Mouse (Mus musculus) midbrain, embryonic 16.5 days (tissue): ENCODE data around the gene G430095P16Rik. TPM values are rescaled to one million over a fixed set of nuclear protein-coding genes. Genes with fewer than 3 reads are reported as not detected.

Experiments used
- ATAC-seq: fragments of 200-750 bp; cut with Nextera tagmentation; 2 replicates; pipeline ENCODE4 v1.8.0; 2017; ENCODE audit warnings: moderate TSS enrichment
- H3K27ac ChIP-seq: fragments of 300-500 bp; sonication (generic); 2 replicates; pipeline ENCODE4 v1.5.1; 2014; ENCODE audit warnings: mild to moderate bottlenecking, low read length, mixed read lengths
- H3K27me3 ChIP-seq: fragments of 300-500 bp; sonication (generic); 2 replicates; pipeline ENCODE4 v1.6.1; 2014; ENCODE audit warnings: low read depth, low read length, mixed read lengths; ENCODE audit not compliant: control insufficient read depth, insufficient read depth
- H3K36me3 ChIP-seq: fragments of 300-500 bp; sonication (generic); 2 replicates; pipeline ENCODE4 v1.6.1; 2014; ENCODE audit warnings: mild to moderate bottlenecking, low read length, moderate library complexity, mixed read lengths; ENCODE audit not compliant: control insufficient read depth, insufficient read depth
- H3K4me1 ChIP-seq: fragments of 300-500 bp; sonication (generic); 2 replicates; pipeline ENCODE4 v1.6.1; 2014; ENCODE audit warnings: mild to moderate bottlenecking, low read length, mixed read lengths; ENCODE audit not compliant: control insufficient read depth, insufficient read depth
- H3K4me2 ChIP-seq: fragments of 300-500 bp; sonication (generic); 2 replicates; pipeline ENCODE4 v1.6.1; 2014; ENCODE audit warnings: mild to moderate bottlenecking, low read length, mixed read lengths
- H3K4me3 ChIP-seq: fragments of 300-500 bp; sonication (generic); 2 replicates; pipeline ENCODE4 v1.5.1; 2014; ENCODE audit warnings: low read depth, mild to moderate bottlenecking, low read length, moderate library complexity, mixed read lengths
- H3K9ac ChIP-seq: fragments of 300-500 bp; sonication (generic); 2 replicates; pipeline ENCODE4 v1.6.1; 2014; ENCODE audit warnings: low read depth, low read length, mixed read lengths
- H3K9me3 ChIP-seq: fragments of 300-500 bp; sonication (generic); replicated peaks from 2 replicates; pipeline ENCODE4 v1.6.1; 2014; ENCODE audit warnings: mild to moderate bottlenecking, low read length, mixed read lengths; ENCODE audit not compliant: control insufficient read depth, poor library complexity, severe bottlenecking
- WGBS: fragments of 180-500 bp; shearing (Covaris S2); extraction: QIAGEN DNeasy Blood & Tissue Kit; methylation state at CpG from one replicate; pipeline ENCODE4 v1.1.7; 2014; 5-methylcytosine and 5-hydroxymethylcytosine counted together
- polyA plus RNA-seq: library from polyadenylated mRNA; unstranded; fragments of >200 nt; fragmentation: Nextera tagmentation; extraction: Ambion mirVana; gene quantifications from 2 replicates; pipeline ENCODE4 v1.2.1, GENCODE M21; 2015

G430095P16Rik gene
- polyA plus RNA-seq, 1 experiment from 2014 or later = 1.1 TPM

GRCm38 (mm10) chr8:84758308-84758707 lies 35.5 kb downstream of the G430095P16Rik start:
- Histone ChIP-seq H3K9ac (no peak overlapping the region), H3K9me3 (no peaks in the 10 kb centered on the region), H3K4me2 (no peak overlapping the region), H3K27ac (no peak overlapping the region), H3K27me3 (no peaks in the 10 kb centered on the region; the same call in 1 of the 2 replicates), H3K4me1 (no peaks in the 10 kb centered on the region; the same call in 1 of the 2 replicates), H3K4me3 (no peak overlapping the region), H3K36me3 (no peaks in the 10 kb centered on the region)
- 89% methylated on average over 3 of the region's 3 CpGs for WGBS
- ATAC-seq = no peak

- H3K27ac ChIP-seq = no peak overlapping the region
Measured at GRCm38 (mm10) chr8:84759126-84759525, 36.3 kb downstream of the G430095P16Rik start.

DNA sequence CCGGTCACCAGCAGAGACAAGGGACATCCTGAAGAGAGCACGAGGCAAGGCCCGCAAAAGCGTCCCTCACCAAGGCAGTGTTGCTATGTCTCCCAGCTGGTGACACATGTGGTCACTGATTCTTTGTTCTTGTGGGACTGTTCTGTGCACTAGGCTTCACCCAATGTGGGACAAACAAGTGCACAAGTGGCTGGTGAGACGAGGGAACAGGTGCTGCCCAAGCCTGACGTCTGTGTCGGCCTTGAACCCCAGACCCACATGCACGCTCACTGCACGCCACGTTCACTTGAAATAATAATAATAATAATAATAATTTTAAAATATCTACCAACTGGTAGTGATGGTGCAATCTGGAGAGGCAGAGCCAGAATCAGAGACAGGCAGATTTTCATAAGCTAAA lies 36.9 kb downstream of the G430095P16Rik start:
- no peaks in the 10 kb centered on the region; the same call in 1 of the 2 replicates for H3K4me1 ChIP-seq
- no peaks in the 10 kb centered on the region for H3K36me3 ChIP-seq
- peaks cover 3% of the 10 kb centered on the region; the same call in 1 of the 2 replicates for H3K27me3 ChIP-seq
- no peaks in the 10 kb centered on the region for H3K9me3 ChIP-seq
- ATAC-seq = no peak
- 90% methylated on average over 10 of the region's 10 CpGs for WGBS
- H3K9ac ChIP-seq = no peak overlapping the region
- no peak overlapping the region for H3K27ac ChIP-seq
- no peak overlapping the region for H3K4me2 ChIP-seq
- no peak overlapping the region for H3K4me3 ChIP-seq

More at GRCm38 (mm10) chr8:84759126-84759525, 36.3 kb downstream of the G430095P16Rik start:
- Histone ChIP-seq H3K9me3 (no peaks in the 10 kb centered on the region), H3K4me1 (no peaks in the 10 kb centered on the region; the same call in 1 of the 2 replicates), H3K27me3 (peaks cover 3% of the 10 kb centered on the region; the same call in 1 of the 2 replicates), H3K36me3 (no peaks in the 10 kb centered on the region), H3K9ac (no peak overlapping the region), H3K4me3 (no peak overlapping the region), H3K4me2 (no peak overlapping the region)
- WGBS = 65% methylated on average over 7 of the region's 7 CpGs
- ATAC-seq = no peak

DNA sequence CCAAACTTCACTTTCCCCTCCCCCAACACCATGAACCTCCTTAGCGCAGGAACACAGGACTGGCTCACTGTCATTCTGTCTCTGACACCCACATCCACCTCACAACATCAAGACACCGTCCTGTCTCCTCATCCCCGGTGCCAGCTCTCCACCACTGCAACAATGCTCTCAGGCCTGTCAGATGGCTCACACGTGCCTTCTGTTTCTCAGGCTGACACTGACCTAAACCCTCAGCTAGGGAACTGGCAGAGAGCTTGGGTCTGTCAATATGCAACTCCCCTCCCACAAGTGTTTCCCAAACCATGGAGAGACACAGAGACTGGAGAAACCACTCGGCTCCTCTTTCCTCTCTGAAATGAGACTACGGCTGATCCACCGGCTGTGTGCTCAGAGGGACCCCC lies 37.6 kb downstream of the G430095P16Rik start:
- Histone ChIP-seq H3K4me3 (no peak overlapping the region), H3K9ac (no peak overlapping the region), H3K9me3 (no peaks in the 10 kb centered on the region), H3K27ac (no peak overlapping the region), H3K27me3 (peaks cover 8% of the 10 kb centered on the region), H3K36me3 (no peaks in the 10 kb centered on the region), H3K4me2 (no peak overlapping the region), H3K4me1 (peaks cover 3% of the 10 kb centered on the region; the same call in 1 of the 2 replicates)
- ATAC-seq = no peak
- WGBS = 42% methylated on average over 7 of the region's 7 CpGs

- WGBS = 31% methylated on average over 2 of the region's 2 CpGs
- Histone ChIP-seq H3K4me2 (no peak overlapping the region), H3K4me3 (no peak overlapping the region), H3K27me3 (peaks cover 8% of the 10 kb centered on the region), H3K9ac (no peak overlapping the region), H3K4me1 (peaks cover 6% of the 10 kb centered on the region; the same call in 1 of the 2 replicates), H3K9me3 (no peaks in the 10 kb centered on the region), H3K27ac (no peak overlapping the region), H3K36me3 (no peaks in the 10 kb centered on the region)
- ATAC-seq = no peak
Measured at GRCm38 (mm10) chr8:84760901-84761300, 38.1 kb downstream of the G430095P16Rik start.

- Histone ChIP-seq H3K27ac (no peak overlapping the region), H3K27me3 (peaks cover 16% of the 10 kb centered on the region), H3K9me3 (no peaks in the 10 kb centered on the region), H3K36me3 (no peaks in the 10 kb centered on the region), H3K4me1 (peaks cover 9% of the 10 kb centered on the region; the same call in 1 of the 2 replicates), H3K4me3 (no peak overlapping the region), H3K4me2 (peak overlapping the region; percentile 34; the same call in 1 of the 2 replicates), H3K9ac (no peak overlapping the region)
- ATAC-seq = no peak
- 66% methylated on average over 4 of the region's 4 CpGs for WGBS
Measured at GRCm38 (mm10) chr8:84764100-84764499, 41.3 kb downstream of the G430095P16Rik start.

DNA sequence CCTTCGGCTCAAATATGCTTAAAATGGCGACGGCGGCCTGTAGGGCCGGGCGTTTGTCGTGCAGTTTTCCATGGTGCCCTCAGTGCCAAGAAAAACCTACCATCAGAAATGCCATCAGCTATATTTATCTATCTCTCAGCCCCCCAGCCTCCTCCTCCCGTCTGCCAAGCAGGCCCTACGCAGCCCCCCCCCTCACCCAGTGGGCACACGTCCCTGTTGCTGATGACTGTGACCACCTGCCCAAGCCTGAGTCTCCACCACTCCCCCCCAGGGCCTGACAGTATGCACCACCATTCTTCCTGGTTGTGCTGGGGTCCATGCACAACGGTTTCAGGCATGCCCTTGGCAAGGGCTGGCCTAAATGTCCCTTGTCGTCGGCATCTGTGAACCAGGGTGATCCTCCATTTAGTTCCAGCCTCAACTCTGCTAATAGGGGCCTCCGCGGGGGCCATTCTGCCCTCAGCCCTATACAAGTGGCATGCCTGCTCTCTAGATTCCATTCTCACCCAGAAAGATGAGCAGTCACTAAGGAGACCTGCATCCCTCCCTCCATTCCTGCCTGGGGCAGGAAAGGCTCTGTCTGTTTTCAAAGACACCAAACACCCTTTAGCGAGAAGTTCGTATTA lies 42.2 kb downstream of the G430095P16Rik start:
- H3K4me3 ChIP-seq = no peak overlapping the region
- 0 out of 2 replicates have a peak overlapping the region, but pooled peaks have one; percentile 15 for H3K9ac ChIP-seq
- no peaks in the 10 kb centered on the region for H3K36me3 ChIP-seq
- H3K27me3 ChIP-seq = peaks cover 16% of the 10 kb centered on the region
- ATAC-seq = no peak
- peak overlapping the region; percentile 43; the same call in 1 of the 2 replicates for H3K27ac ChIP-seq
- H3K4me2 ChIP-seq = peak overlapping the region; percentile 34; the same call in 1 of the 2 replicates
- peaks cover 9% of the 10 kb centered on the region; the same call in 1 of the 2 replicates for H3K4me1 ChIP-seq
- no peaks in the 10 kb centered on the region for H3K9me3 ChIP-seq
- 64% methylated on average over 17 of the region's 17 CpGs for WGBS

GRCm38 (mm10) chr8:84765629-84766028 lies 42.8 kb downstream of the G430095P16Rik start:
- no peak for ATAC-seq
- Histone ChIP-seq H3K9me3 (no peaks in the 10 kb centered on the region), H3K27ac (peak overlapping the region; percentile 43; the same call in 1 of the 2 replicates), H3K4me2 (peak overlapping the region; percentile 34; the same call in 1 of the 2 replicates), H3K4me1 (peaks cover 9% of the 10 kb centered on the region; the same call in 1 of the 2 replicates), H3K9ac (no peak overlapping the region), H3K4me3 (no peak overlapping the region), H3K36me3 (no peaks in the 10 kb centered on the region), H3K27me3 (peaks cover 20% of the 10 kb centered on the region)
- WGBS = 16% methylated on average over 10 of the region's 10 CpGs

DNA sequence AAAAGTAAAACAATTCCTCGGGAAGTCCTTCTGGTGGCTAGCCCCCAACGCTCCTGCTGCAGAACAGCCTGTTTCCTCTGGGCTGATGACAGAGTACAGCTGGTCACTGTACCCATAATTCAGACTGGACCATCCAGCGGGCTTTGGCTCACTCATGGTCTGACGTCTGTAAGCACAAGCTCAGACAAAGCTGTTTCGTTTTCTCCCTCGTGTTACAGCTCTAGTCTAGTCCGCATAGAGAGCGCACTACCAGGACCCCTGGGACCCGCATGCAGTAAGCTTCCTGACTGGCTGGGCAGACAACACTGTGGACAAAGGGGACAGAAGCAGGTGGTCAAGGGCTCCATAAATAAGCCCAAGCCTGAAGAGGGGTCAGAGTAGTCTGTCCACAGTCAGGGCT lies 43.6 kb downstream of the G430095P16Rik start:
- no peak overlapping the region for H3K27ac ChIP-seq
- H3K4me1 ChIP-seq = peaks cover 9% of the 10 kb centered on the region; the same call in 1 of the 2 replicates
- H3K4me3 ChIP-seq = no peak overlapping the region
- 50% methylated on average over 9 of the region's 9 CpGs for WGBS
- ATAC-seq = no peak
- H3K36me3 ChIP-seq = no peaks in the 10 kb centered on the region
- 0 out of 2 replicates have a peak overlapping the region, but pooled peaks have one; percentile 15 for H3K9ac ChIP-seq
- peak overlapping the region; percentile 34; the same call in 1 of the 2 replicates for H3K4me2 ChIP-seq
- H3K9me3 ChIP-seq = no peaks in the 10 kb centered on the region
- H3K27me3 ChIP-seq = peaks cover 27% of the 10 kb centered on the region
